Mouse (Mus musculus) liver, embryonic 15.5 days (tissue): Measurements from ENCODE around the gene Chst11. TPM values are rescaled to one million over a fixed set of nuclear protein-coding genes. Genes with fewer than 3 reads are reported as not detected.

Experiments
- ATAC-seq: fragments of 200-750 bp; cut with Nextera tagmentation; 2 replicates; pipeline ENCODE4 v1.8.0; 2017; ENCODE audit warnings: moderate number of reproducible peaks, mild to moderate bottlenecking, moderate library complexity; ENCODE audit not compliant: insufficient read depth
- H3K27ac ChIP-seq: fragments of 300-500 bp; sonication (generic); replicated peaks from 2 replicates; pipeline ENCODE4 v1.5.1; 2015; ENCODE audit warnings: mild to moderate bottlenecking, inconsistent platforms
- H3K27me3 ChIP-seq: fragments of 300-500 bp; sonication (generic); 2 replicates; pipeline ENCODE4 v1.6.1; 2015; ENCODE audit warnings: mild to moderate bottlenecking, inconsistent platforms
- H3K36me3 ChIP-seq: fragments of 300-500 bp; sonication (generic); replicated peaks from 2 replicates; pipeline ENCODE4 v1.6.1; 2015; ENCODE audit warnings: moderate library complexity, mild to moderate bottlenecking, inconsistent platforms
- H3K4me1 ChIP-seq: fragments of 300-500 bp; sonication (generic); replicated peaks from 2 replicates; pipeline ENCODE4 v1.6.1; 2015; ENCODE audit warnings: inconsistent platforms
- H3K4me2 ChIP-seq: fragments of 300-500 bp; sonication (generic); 2 replicates; pipeline ENCODE4 v1.6.1; 2015; ENCODE audit warnings: moderate library complexity, mild to moderate bottlenecking, inconsistent platforms
- H3K4me3 ChIP-seq: fragments of 300-500 bp; sonication (generic); replicated peaks from 2 replicates; pipeline ENCODE4 v1.5.1; 2015; ENCODE audit warnings: mild to moderate bottlenecking, inconsistent platforms
- H3K9ac ChIP-seq: fragments of 300-500 bp; sonication (generic); 2 replicates; pipeline ENCODE4 v1.6.1; 2015; ENCODE audit warnings: moderate library complexity, mild to moderate bottlenecking, inconsistent platforms
- H3K9me3 ChIP-seq: fragments of 300-500 bp; sonication (generic); replicated peaks from 2 replicates; pipeline ENCODE4 v1.6.1; 2016; ENCODE audit warnings: inconsistent platforms
- WGBS: fragments of 180-500 bp; shearing (Covaris S2); methylation state at CpG from one replicate; pipeline ENCODE4 v1.1.7; 2015; ENCODE audit warnings: mixed read lengths; ENCODE audit not compliant: insufficient replicate concordance; 5-methylcytosine and 5-hydroxymethylcytosine counted together
- polyA plus RNA-seq: library from polyadenylated mRNA; unstranded; fragments of >200 nt; fragmentation: Nextera tagmentation; extraction: Ambion mirVana; gene quantifications from 2 replicates; pipeline ENCODE4 v1.2.1, GENCODE M21; 2015

Chst11 gene
- polyA plus RNA-seq, 1 experiment from 2014 or later, result 1.2 TPM

GRCm38 (mm10) chr10:83143049-83143448, 157.8 kb downstream of the Chst11 start:
- Histone ChIP-seq H3K4me2 (no peak overlapping the region), H3K27ac (no peak overlapping the region), H3K9ac (no peak overlapping the region), H3K4me3 (no peak overlapping the region), H3K9me3 (no peaks in the 10 kb centered on the region), H3K36me3 (no peaks in the 10 kb centered on the region), H3K27me3 (no peaks in the 10 kb centered on the region), H3K4me1 (no peaks in the 10 kb centered on the region)
- WGBS, result 85% methylated on average over 10 of the region's 10 CpGs
- ATAC-seq, result no peak

- H3K4me2 ChIP-seq, result no peak overlapping the region
- H3K36me3 ChIP-seq, result no peaks in the 10 kb centered on the region
- H3K4me3 ChIP-seq, result no peak overlapping the region
- no peak for ATAC-seq
- H3K4me1 ChIP-seq, result peaks cover 3% of the 10 kb centered on the region; the same call in 1 of the 2 replicates
- H3K9me3 ChIP-seq, result no peaks in the 10 kb centered on the region
- 75% methylated on average over 14 of the region's 14 CpGs for WGBS
- no peak overlapping the region for H3K9ac ChIP-seq
- H3K27me3 ChIP-seq, result no peaks in the 10 kb centered on the region
- H3K27ac ChIP-seq, result no peak overlapping the region
Measured at GRCm38 (mm10) chr10:83145836-83146235, 160.5 kb downstream of the Chst11 start.

DNA sequence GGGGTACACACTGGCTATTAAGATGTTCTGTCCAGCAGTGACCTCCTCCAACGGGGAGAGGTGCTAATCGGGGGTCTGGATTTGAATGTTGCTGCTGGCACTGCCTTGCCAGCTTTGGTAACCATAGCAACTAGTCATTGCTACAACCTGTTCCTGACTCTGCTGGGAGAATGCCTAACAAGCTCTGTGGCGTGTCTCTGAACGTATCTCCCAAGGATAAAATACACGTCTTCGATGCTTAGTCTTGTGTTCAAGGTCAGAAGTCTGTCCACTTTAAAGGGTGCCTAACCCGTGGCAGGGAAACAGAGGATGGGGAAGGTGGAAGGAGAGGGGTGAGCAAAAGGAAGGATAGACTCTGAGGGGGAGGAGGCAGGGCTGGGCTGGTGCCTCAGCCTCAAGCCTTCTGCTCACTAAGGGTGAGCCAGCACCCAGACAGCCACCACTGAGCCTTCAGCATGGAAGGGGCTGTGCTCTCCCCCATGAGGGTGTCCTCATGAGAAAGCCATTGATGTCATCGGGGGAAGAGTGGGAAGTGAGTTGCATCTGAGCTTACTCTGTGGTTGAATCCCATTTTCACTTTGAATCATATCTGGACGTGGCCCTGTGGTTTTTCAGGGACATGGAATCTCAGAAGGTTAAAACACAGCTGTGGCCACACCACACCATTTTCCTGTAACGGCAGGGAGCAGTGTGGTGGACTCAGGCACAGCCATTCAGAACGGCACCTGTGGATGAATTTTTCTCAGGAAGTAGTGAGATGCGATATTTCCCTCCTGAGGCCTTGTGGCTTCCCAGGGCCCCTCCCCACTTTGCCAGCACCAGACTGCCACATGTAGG, 164.3 kb downstream of the Chst11 start:
- Histone ChIP-seq H3K4me3 (no peak overlapping the region), H3K27me3 (no peaks in the 10 kb centered on the region), H3K9ac (no peak overlapping the region), H3K4me1 (peaks cover 36% of the 10 kb centered on the region), H3K27ac (no peak overlapping the region), H3K9me3 (no peaks in the 10 kb centered on the region), H3K36me3 (no peaks in the 10 kb centered on the region), H3K4me2 (no peak overlapping the region)
- 50% methylated on average over 12 of the region's 12 CpGs for WGBS
- no peak for ATAC-seq

DNA sequence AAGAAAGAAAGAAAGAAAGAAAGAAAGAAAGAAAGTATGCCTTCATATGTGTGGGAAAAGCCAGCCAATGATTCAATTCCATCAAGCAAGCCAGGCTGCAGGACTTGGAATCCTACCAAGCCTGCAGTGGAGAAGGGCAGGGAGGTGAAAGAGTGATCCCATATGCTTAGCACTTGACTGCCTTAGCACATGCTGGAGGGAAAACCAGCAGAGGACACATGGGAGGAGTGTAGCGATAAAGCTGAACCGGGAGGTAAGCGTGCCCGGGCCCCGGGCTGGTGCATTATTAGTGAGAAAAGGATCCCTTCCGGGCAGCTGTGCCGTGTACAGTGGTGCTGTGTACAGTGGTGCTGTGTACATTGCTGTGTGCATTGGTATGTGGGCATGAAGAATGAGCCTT, 165.3 kb downstream of the Chst11 start:
- H3K4me3 ChIP-seq, result no peak overlapping the region
- no peaks in the 10 kb centered on the region for H3K9me3 ChIP-seq
- no peak overlapping the region for H3K4me2 ChIP-seq
- no peak overlapping the region for H3K9ac ChIP-seq
- H3K27ac ChIP-seq, result no peak overlapping the region
- 82% methylated on average over 7 of the region's 7 CpGs for WGBS
- no peak for ATAC-seq
- peaks cover 36% of the 10 kb centered on the region for H3K4me1 ChIP-seq
- H3K27me3 ChIP-seq, result no peaks in the 10 kb centered on the region
- H3K36me3 ChIP-seq, result no peaks in the 10 kb centered on the region

DNA sequence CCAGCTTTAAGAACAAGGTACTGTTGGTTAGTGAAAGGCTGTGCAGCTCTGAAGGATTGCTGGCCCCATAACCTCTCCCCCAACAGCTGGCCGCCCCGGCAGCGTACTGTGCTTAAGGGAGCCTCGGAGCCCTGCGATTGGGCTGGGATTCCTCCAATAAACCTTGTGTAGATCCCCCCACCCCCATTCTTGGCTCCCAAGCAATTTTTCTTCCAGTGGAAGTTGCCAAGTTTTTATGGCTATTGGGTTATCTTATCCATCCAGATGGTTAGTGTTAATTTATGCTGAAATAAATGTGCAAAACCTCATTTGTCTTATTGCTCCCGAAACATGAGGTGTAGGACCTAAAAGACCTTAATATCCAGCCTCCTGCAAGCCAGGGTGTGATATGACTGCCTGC, 166.1 kb downstream of the Chst11 start:
- Histone ChIP-seq H3K4me1 (peaks cover 36% of the 10 kb centered on the region), H3K27ac (no peak overlapping the region), H3K9ac (no peak overlapping the region), H3K27me3 (no peaks in the 10 kb centered on the region), H3K4me3 (no peak overlapping the region), H3K4me2 (no peak overlapping the region), H3K9me3 (no peaks in the 10 kb centered on the region), H3K36me3 (no peaks in the 10 kb centered on the region)
- WGBS, result 79% methylated on average over 6 of the region's 6 CpGs
- ATAC-seq, result no peak

DNA sequence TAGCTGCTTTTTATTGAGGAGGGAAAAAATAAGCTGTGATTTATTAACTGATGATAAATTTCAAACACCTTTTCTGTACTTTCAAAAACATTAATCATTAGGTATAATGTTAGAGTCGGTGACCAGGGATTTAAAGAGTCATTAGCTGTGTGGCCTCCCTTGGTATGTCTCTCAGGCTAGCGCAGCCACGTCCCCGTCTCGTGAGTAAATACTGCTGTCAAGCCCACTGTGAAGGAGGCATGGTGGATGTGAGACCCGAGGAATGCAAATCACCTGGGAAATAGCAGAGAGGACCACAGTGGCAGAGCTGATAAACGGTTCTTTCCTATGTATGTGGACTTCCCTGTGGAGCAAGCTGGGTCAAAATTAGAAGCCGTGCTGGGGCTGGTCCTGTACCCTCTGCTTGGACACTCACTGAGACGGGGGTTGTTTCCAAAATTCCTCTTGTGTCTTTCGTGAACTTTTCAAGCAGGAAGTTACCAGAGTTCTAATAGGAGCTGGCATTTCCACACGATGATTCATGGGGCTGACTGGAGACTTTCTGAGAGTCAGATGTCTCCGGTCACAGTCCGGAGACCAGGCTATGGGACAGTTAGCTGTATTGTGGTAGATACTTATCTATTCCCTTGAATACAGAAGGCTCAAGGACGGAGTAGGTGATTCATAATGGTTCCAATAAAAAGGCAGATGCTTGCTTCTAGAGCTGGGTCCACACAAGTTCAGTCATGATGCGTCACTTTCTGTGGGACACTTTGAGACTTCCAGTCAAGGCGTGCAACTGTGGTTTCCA, 166.8 kb downstream of the Chst11 start:
- Histone ChIP-seq H3K36me3 (no peaks in the 10 kb centered on the region), H3K9ac (no peak overlapping the region), H3K27me3 (no peaks in the 10 kb centered on the region), H3K27ac (no peak overlapping the region), H3K4me2 (peak overlapping the region; percentile 54; the same call in 1 of the 2 replicates), H3K4me3 (no peak overlapping the region), H3K4me1 (peaks cover 36% of the 10 kb centered on the region), H3K9me3 (no peaks in the 10 kb centered on the region)
- 38% methylated on average over 16 of the region's 16 CpGs for WGBS
- no peak for ATAC-seq

DNA sequence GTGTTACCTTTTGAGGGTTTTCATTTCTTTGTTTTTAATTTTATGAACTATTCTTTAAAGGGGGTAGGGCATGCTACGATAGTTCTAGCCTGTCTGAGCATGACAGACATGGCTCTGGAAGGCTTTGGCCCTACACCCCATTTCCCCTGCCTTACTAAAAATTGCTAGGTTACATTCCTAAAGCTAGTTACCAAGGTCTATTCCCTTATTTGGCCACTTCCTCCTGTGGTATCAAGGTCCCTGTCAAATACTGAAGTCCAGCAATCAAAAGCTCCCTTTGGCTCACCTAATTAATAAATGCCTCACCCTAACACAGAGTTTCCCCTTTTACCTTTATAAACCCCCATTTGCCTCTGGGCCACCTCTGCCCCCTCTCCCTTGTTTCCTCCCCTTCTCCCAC, 167.4 kb downstream of the Chst11 start:
- no peak overlapping the region for H3K9ac ChIP-seq
- H3K9me3 ChIP-seq, result no peaks in the 10 kb centered on the region
- peak overlapping the region; percentile 54 for H3K4me2 ChIP-seq
- H3K27me3 ChIP-seq, result no peaks in the 10 kb centered on the region
- peak overlapping the region; percentile 59 for H3K27ac ChIP-seq
- H3K36me3 ChIP-seq, result no peaks in the 10 kb centered on the region
- H3K4me1 ChIP-seq, result peaks cover 36% of the 10 kb centered on the region
- no peak for ATAC-seq
- peak overlapping the region; percentile 21; the same call in 1 of the 2 replicates for H3K4me3 ChIP-seq
- WGBS, result 70% methylated on average over 1 of the region's 1 CpGs

DNA sequence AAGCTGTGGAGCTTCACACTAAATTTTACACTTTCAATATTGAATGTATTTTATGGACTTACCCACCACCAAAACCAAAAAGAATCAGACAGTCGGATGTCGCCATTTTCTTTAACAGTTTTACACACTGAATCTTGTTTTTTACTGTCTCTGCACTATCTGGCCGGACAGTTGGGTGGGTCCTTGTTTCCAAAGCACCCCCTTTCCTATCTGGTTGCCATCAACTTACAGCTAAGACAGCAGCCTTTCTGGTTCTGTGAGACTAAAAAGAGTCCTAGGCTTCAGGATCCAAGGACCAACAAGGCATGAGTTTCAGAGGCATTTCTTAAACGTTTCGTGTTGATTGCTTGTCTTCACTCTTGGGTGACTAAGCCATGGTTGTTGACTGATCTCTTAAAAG, 168.1 kb downstream of the Chst11 start:
- H3K27me3 ChIP-seq, result no peaks in the 10 kb centered on the region
- 0 out of 2 replicates have a peak overlapping the region, but pooled peaks have one; percentile 3 for H3K9ac ChIP-seq
- peaks cover 36% of the 10 kb centered on the region for H3K4me1 ChIP-seq
- 32% methylated on average over 5 of the region's 5 CpGs for WGBS
- peak overlapping the region; percentile 59 for H3K27ac ChIP-seq
- ATAC-seq, result peak; percentile 79
- H3K4me2 ChIP-seq, result peak overlapping the region; percentile 54
- no peaks in the 10 kb centered on the region for H3K36me3 ChIP-seq
- H3K9me3 ChIP-seq, result no peaks in the 10 kb centered on the region
- peak overlapping the region; percentile 21 for H3K4me3 ChIP-seq

GRCm38 (mm10) chr10:83153887-83154286, 168.6 kb downstream of the Chst11 start:
- ATAC-seq, result peak; percentile 71
- peak overlapping the region; percentile 54 for H3K4me2 ChIP-seq
- WGBS, result 21% methylated on average over 9 of the region's 9 CpGs

GRCm38 (mm10) chr10:83157289-83157688, 172.0 kb downstream of the Chst11 start:
- ATAC-seq, result no peak
- Histone ChIP-seq H3K9me3 (no peaks in the 10 kb centered on the region), H3K36me3 (no peaks in the 10 kb centered on the region), H3K9ac (no peak overlapping the region), H3K4me2 (no peak overlapping the region), H3K4me1 (peaks cover 29% of the 10 kb centered on the region), H3K4me3 (no peak overlapping the region), H3K27me3 (no peaks in the 10 kb centered on the region), H3K27ac (no peak overlapping the region)
- WGBS, result 34% methylated on average over 5 of the region's 5 CpGs

More at GRCm38 (mm10) chr10:83153887-83154286, 168.6 kb downstream of the Chst11 start:
- Histone ChIP-seq H3K27me3 (no peaks in the 10 kb centered on the region), H3K4me1 (peaks cover 36% of the 10 kb centered on the region), H3K36me3 (no peaks in the 10 kb centered on the region), H3K9ac (0 out of 2 replicates have a peak overlapping the region, but pooled peaks have one; percentile 3), H3K9me3 (no peaks in the 10 kb centered on the region), H3K27ac (peak overlapping the region; percentile 59), H3K4me3 (peak overlapping the region; percentile 21)

DNA sequence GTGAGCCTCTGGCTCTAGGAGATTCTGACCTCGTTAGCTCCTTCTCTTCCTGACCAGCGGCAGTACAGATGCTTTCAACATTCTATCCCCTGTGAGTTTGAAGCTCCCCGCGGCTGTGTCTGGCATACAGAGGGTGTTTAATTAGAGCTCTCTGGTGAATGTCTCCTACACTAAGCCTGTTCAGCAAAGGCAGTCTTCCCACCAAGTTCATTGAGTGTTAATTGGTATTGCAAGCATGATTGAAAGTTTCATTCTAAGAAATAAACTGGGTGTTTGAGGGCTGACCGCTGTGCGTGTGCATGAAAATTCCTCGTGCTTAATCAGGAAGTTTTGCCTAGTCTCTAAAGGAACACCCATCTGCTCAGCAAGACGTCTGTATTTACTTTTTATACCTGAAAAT, 173.0 kb downstream of the Chst11 start:
- Histone ChIP-seq H3K27me3 (no peaks in the 10 kb centered on the region), H3K4me3 (no peak overlapping the region), H3K4me2 (no peak overlapping the region), H3K27ac (no peak overlapping the region), H3K9me3 (no peaks in the 10 kb centered on the region), H3K9ac (no peak overlapping the region), H3K4me1 (peaks cover 19% of the 10 kb centered on the region), H3K36me3 (no peaks in the 10 kb centered on the region)
- 77% methylated on average over 8 of the region's 8 CpGs for WGBS
- no peak for ATAC-seq
